8 mouse cellular contexts compared by ENCODE assay signal in the genomic region with DNA sequence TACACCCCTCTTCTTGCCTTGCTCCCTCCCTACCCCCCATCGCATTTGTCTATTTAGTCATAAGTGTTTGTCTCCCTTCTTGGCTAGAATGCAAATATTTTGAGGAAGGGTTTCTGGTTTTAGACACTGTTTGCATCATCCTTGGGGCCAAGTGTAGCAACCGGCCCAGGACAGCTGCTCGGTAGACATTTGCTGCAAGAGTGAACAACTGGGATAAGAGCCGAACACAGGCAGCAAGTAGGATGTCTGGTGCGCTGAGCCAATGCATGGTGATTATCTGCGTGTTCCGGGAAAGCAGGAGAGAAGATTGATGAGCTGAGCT. TPM values are rescaled to one million over a fixed set of nuclear protein-coding genes. Genes with fewer than 3 reads are reported as not detected.
DNase-seq lines count a peak whose midpoint lies in the region; ATAC-seq and TF ChIP-seq lines count a peak whose summit lies in the region.

No protein-coding gene starts in this region.

- intact Hi-C loops in heart, postnatal 25 days (cut with DNase I): no loop called here

- no peak for TF ChIP-seq CTCF in testis, adult 2 months (IDR thresholded peaks at IDR 0.05; ENCODE audit: control insufficient read depth, insufficient read depth, insufficient replicate concordance, low read depth, low read length)

- peaks cover 7% of the 10 kb centered on the region for H3K4me1 ChIP-seq in testis, adult 2 months (ENCODE audit: control insufficient read depth, insufficient read depth, low read length)
- H3K4me1 ChIP-seq in lung, embryonic 15.5 days: peaks cover 32% of the 10 kb centered on the region
- H3K4me1 ChIP-seq in stomach, embryonic 14.5 days (ENCODE audit: control insufficient read depth, insufficient read depth, low read length): peaks cover 17% of the 10 kb centered on the region

- peak overlapping the region; percentile 99 for H3K4me3 ChIP-seq in testis, adult 2 months (ENCODE audit: control insufficient read depth, low read depth, low read length)
- H3K4me3 ChIP-seq in lung, embryonic 15.5 days: peak overlapping the region; percentile 87
- peak overlapping the region; percentile 92 for H3K4me3 ChIP-seq in stomach, embryonic 14.5 days (ENCODE audit: low read depth, low read length)

- H3K27ac ChIP-seq in testis, adult 2 months (ENCODE audit: control insufficient read depth, insufficient read depth, low read depth, low read length): no peak overlapping the region; the same call in 1 of the 2 replicates
- H3K27ac ChIP-seq in lung, embryonic 15.5 days: peak overlapping the region; percentile 98
- H3K27ac ChIP-seq in stomach, embryonic 14.5 days (ENCODE audit: low read length): peak overlapping the region; percentile 99; the same call in 1 of the 2 replicates

- H3K4me2 ChIP-seq in lung, embryonic 15.5 days: peak overlapping the region; percentile 79
- peak overlapping the region; percentile 89 for H3K4me2 ChIP-seq in stomach, embryonic 14.5 days (replicated peaks; ENCODE audit: low read depth, low read length)

- no peak for TF ChIP-seq POLR2A in testis, adult 2 months (IDR thresholded peaks at IDR 0.05; ENCODE audit: control insufficient read depth, low read depth, low read length)

- no peaks in the 10 kb centered on the region for H3K36me3 ChIP-seq in testis, adult 2 months (ENCODE audit: control insufficient read depth, insufficient read depth, low read length)
- H3K36me3 ChIP-seq in lung, embryonic 15.5 days: no peaks in the 10 kb centered on the region
- no peaks in the 10 kb centered on the region; the same call in 1 of the 2 replicates for H3K36me3 ChIP-seq in stomach, embryonic 14.5 days (ENCODE audit: control insufficient read depth, insufficient read depth, low read length)

- ATAC-seq in lung, embryonic 15.5 days (ENCODE audit: borderline replicate concordance, extremely low read depth, low FRiP score, low TSS enrichment): peak; percentile 53; the same call in 1 of the 2 replicates
- ATAC-seq in stomach, embryonic 14.5 days (ENCODE audit: insufficient number of reproducible peaks, insufficient read depth, low FRiP score, low read depth): no peak

- H3K9me3 ChIP-seq in lung, embryonic 15.5 days: no peaks in the 10 kb centered on the region
- no peaks in the 10 kb centered on the region for H3K9me3 ChIP-seq in stomach, embryonic 14.5 days (ENCODE audit: control insufficient read depth, low read depth, low read length)

- 18% methylated on average over 7 of the region's 7 CpGs for WGBS in lung, embryonic 15.5 days
- WGBS in stomach, embryonic 14.5 days: 40% methylated on average over 7 of the region's 7 CpGs

- DNase-seq in testis, postnatal 10 days (ENCODE audit: low spot score): no peak
- DNase-seq in fibroblast of lung, adult 2 months (ENCODE audit: low read depth): peak; percentile 44
- DNase-seq in heart, postnatal 25 days (ENCODE audit: low spot score): peak; percentile 6
- no peak for DNase-seq in left cerebral cortex, adult 9 months (ENCODE audit: low spot score in 2 of 2)
- no peak for DNase-seq in right cerebral cortex, postnatal 4 days

- H3K9ac ChIP-seq in lung, embryonic 15.5 days: peak overlapping the region; percentile 96; the same call in 1 of the 2 replicates
- H3K9ac ChIP-seq in stomach, embryonic 14.5 days (replicated peaks; ENCODE audit: low read depth, low read length): peak overlapping the region; percentile 99

- H3K27me3 ChIP-seq in testis, adult 2 months (ENCODE audit: control insufficient read depth, insufficient read depth, low read length): no peaks in the 10 kb centered on the region
- no peaks in the 10 kb centered on the region for H3K27me3 ChIP-seq in lung, embryonic 15.5 days
- H3K27me3 ChIP-seq in stomach, embryonic 14.5 days (ENCODE audit: control insufficient read depth, insufficient read depth, low read length): no peaks in the 10 kb centered on the region

RNA-seq across cellular contexts. Expression of a gene that starts 2.3 kb away (rescaled TPM):
- polyA plus RNA-seq in testis, adult 2 months (2012; rRNA removed): 34.0 and 36.7 TPM in 2 replicates
- total RNA-seq in heart, postnatal 25 days (2021): 10 to 100 TPM; 78.9 to 81.3 TPM
- 94.9 and 98.5 TPM in 2 replicates for polyA plus RNA-seq in lung, embryonic 15.5 days (2015; fragmentation: Nextera tagmentation; extraction: Ambion mirVana)
- polyA plus RNA-seq in stomach, embryonic 14.5 days (2014; fragmentation: Nextera tagmentation; extraction: Ambion mirVana): 53.8 and 58.6 TPM in 2 replicates

Comparison
In these comparisons a context has a peak if more than half of its experiments do, and no peak if none do; other contexts are left out.
1. DNase-seq: peak in fibroblast of lung, adult 2 months (single experiment) and heart, postnatal 25 days (single experiment); none in testis, postnatal 10 days (single experiment), left cerebral cortex, adult 9 months (0 of 2) and right cerebral cortex, postnatal 4 days (single experiment).
2. Peak in every context shown above with its lines, with median percentiles within 50 percentile points of each other: H3K4me3 ChIP-seq.